Mouse (Mus musculus) embryonic facial prominence, embryonic 11.5 days (tissue): ENCODE data around the gene Mfsd6l. TPM values are rescaled to one million over a fixed set of nuclear protein-coding genes. Genes with fewer than 3 reads are reported as not detected.

Experiments used
- ATAC-seq: fragments of 200-750 bp; cut with Nextera tagmentation; replicated peaks from 2 replicates; pipeline ENCODE4 v1.8.0; 2017; ENCODE audit warnings: low read depth; ENCODE audit not compliant: insufficient number of reproducible peaks, low FRiP score, low TSS enrichment
- DNase-seq: peaks from one replicate; pipeline ENCODE4 v3.0.0-alpha.2; 2015; ENCODE audit warnings: low spot score
- H3K27ac ChIP-seq: fragments of 300-500 bp; sonication (generic); replicated peaks from 2 replicates; pipeline ENCODE4 v1.5.1; 2014; ENCODE audit warnings: mild to moderate bottlenecking, low read depth, low read length, control low read depth
- H3K27me3 ChIP-seq: fragments of 300-500 bp; sonication (generic); 2 replicates; pipeline ENCODE4 v1.6.1; 2014; ENCODE audit warnings: mild to moderate bottlenecking, low read length, moderate library complexity, mixed read lengths; ENCODE audit not compliant: control insufficient read depth, insufficient read depth
- H3K36me3 ChIP-seq: fragments of 300-500 bp; sonication (generic); replicated peaks from 2 replicates; pipeline ENCODE4 v1.6.1; 2014; ENCODE audit warnings: low read depth, mild to moderate bottlenecking, low read length, moderate library complexity, mixed read lengths; ENCODE audit not compliant: control insufficient read depth, insufficient read depth
- H3K4me1 ChIP-seq: fragments of 300-500 bp; sonication (generic); 2 replicates; pipeline ENCODE4 v1.6.1; 2014; ENCODE audit warnings: low read length, mixed read lengths; ENCODE audit not compliant: control insufficient read depth, insufficient read depth
- H3K4me2 ChIP-seq: fragments of 300-500 bp; sonication (generic); 2 replicates; pipeline ENCODE4 v1.6.1; 2014; ENCODE audit warnings: low read depth, mild to moderate bottlenecking, control low read depth, low read length, moderate library complexity
- H3K4me3 ChIP-seq: fragments of 300-500 bp; sonication (generic); 2 replicates; pipeline ENCODE4 v1.5.1; 2014; ENCODE audit warnings: low read depth, low read length, control low read depth
- H3K9ac ChIP-seq: fragments of 300-500 bp; sonication (generic); replicated peaks from 2 replicates; pipeline ENCODE4 v1.6.1; 2014; ENCODE audit warnings: mild to moderate bottlenecking, control low read depth, low read length
- H3K9me3 ChIP-seq: fragments of 300-500 bp; sonication (generic); replicated peaks from 2 replicates; pipeline ENCODE4 v1.6.1; 2016; ENCODE audit warnings: mild to moderate bottlenecking, low read length, inconsistent platforms, mixed read lengths; ENCODE audit not compliant: control insufficient read depth
- WGBS: fragments of 180-500 bp; shearing (Covaris S2); extraction: QIAGEN DNeasy Blood & Tissue Kit; methylation state at CpG from one replicate; pipeline ENCODE4 v1.1.7; 2014; 5-methylcytosine and 5-hydroxymethylcytosine counted together
- polyA plus RNA-seq: library from polyadenylated mRNA; unstranded; fragments of >200 nt; fragmentation: Nextera tagmentation; extraction: Ambion mirVana; gene quantifications from 2 replicates; pipeline ENCODE4 v1.2.1, GENCODE M21; 2014

Mfsd6l gene
- polyA plus RNA-seq, 1 experiment from 2014 or later, result 0.27 TPM

GRCm38 (mm10) chr11:68521352-68521751 is 34.6 kb upstream of the Mfsd6l start:
- Histone ChIP-seq H3K4me3 (no peak overlapping the region), H3K27ac (no peak overlapping the region)
- 82% methylated on average over 5 of the region's 5 CpGs for whole genome bisulfite sequencing

GRCm38 (mm10) chr11:68526441-68526840 is 29.5 kb upstream of the Mfsd6l start:
- H3K4me1 ChIP-seq, result no peaks in the 10 kb centered on the region
- no peak overlapping the region for H3K4me3 ChIP-seq
- H3K9ac ChIP-seq, result no peak overlapping the region
- 71% methylated on average over 4 of the region's 4 CpGs for WGBS
- H3K36me3 ChIP-seq, result no peaks in the 10 kb centered on the region
- no peak for ATAC-seq
- H3K9me3 ChIP-seq, result no peaks in the 10 kb centered on the region
- H3K4me2 ChIP-seq, result no peak overlapping the region
- no peak overlapping the region for H3K27ac ChIP-seq
- H3K27me3 ChIP-seq, result no peaks in the 10 kb centered on the region
- no peak for DNase-seq

More at GRCm38 (mm10) chr11:68521352-68521751, 34.6 kb upstream of the Mfsd6l start:
- H3K4me1 ChIP-seq, result no peaks in the 10 kb centered on the region
- no peak overlapping the region for H3K4me2 ChIP-seq
- H3K9ac ChIP-seq, result no peak overlapping the region
- H3K9me3 ChIP-seq, result no peaks in the 10 kb centered on the region
- no peaks in the 10 kb centered on the region for H3K27me3 ChIP-seq
- H3K36me3 ChIP-seq, result no peaks in the 10 kb centered on the region; the same call in 1 of the 2 replicates
- ATAC-seq, result no peak
- no peak for DNase-seq

- Histone ChIP-seq H3K9ac (no peak overlapping the region), H3K27me3 (no peaks in the 10 kb centered on the region), H3K4me2 (no peak overlapping the region), H3K4me3 (no peak overlapping the region), H3K9me3 (no peaks in the 10 kb centered on the region), H3K4me1 (no peaks in the 10 kb centered on the region), H3K36me3 (no peaks in the 10 kb centered on the region), H3K27ac (no peak overlapping the region)
- DNase-seq (peak; percentile 37), ATAC-seq (no peak)
- WGBS, result 24% methylated on average over 16 of the region's 16 CpGs
Measured at GRCm38 (mm10) chr11:68531066-68531806, 24.8 kb upstream of the Mfsd6l start.

GRCm38 (mm10) chr11:68531941-68532535 is 23.9 kb upstream of the Mfsd6l start:
- Histone ChIP-seq H3K4me3 (no peak overlapping the region), H3K4me1 (no peaks in the 10 kb centered on the region), H3K27me3 (no peaks in the 10 kb centered on the region), H3K9ac (no peak overlapping the region), H3K4me2 (no peak overlapping the region), H3K36me3 (no peaks in the 10 kb centered on the region), H3K27ac (no peak overlapping the region), H3K9me3 (no peaks in the 10 kb centered on the region)
- no peak for DNase-seq
- ATAC-seq, result no peak
- WGBS, result 80% methylated on average over 11 of the region's 11 CpGs

- no peak overlapping the region for H3K9ac ChIP-seq
- no peak for DNase-seq
- no peak overlapping the region for H3K27ac ChIP-seq
- 79% methylated on average over 5 of the region's 5 CpGs for WGBS
- no peaks in the 10 kb centered on the region for H3K4me1 ChIP-seq
- no peaks in the 10 kb centered on the region for H3K27me3 ChIP-seq
- no peak overlapping the region for H3K4me3 ChIP-seq
- no peak for ATAC-seq
- no peaks in the 10 kb centered on the region for H3K36me3 ChIP-seq
- H3K9me3 ChIP-seq, result no peaks in the 10 kb centered on the region
- no peak overlapping the region for H3K4me2 ChIP-seq
Measured at GRCm38 (mm10) chr11:68532773-68533172, 23.2 kb upstream of the Mfsd6l start.

GRCm38 (mm10) chr11:68533971-68534475 is 22.0 kb upstream of the Mfsd6l start:
- no peak for ATAC-seq
- H3K9ac ChIP-seq, result no peak overlapping the region
- H3K27ac ChIP-seq, result no peak overlapping the region
- no peaks in the 10 kb centered on the region for H3K4me1 ChIP-seq
- H3K4me3 ChIP-seq, result no peak overlapping the region
- no peaks in the 10 kb centered on the region for H3K9me3 ChIP-seq
- 89% methylated on average over 6 of the region's 6 CpGs for WGBS
- DNase-seq, result no peak
- H3K36me3 ChIP-seq, result no peaks in the 10 kb centered on the region
- H3K27me3 ChIP-seq, result no peaks in the 10 kb centered on the region
- no peak overlapping the region for H3K4me2 ChIP-seq

- no peaks in the 10 kb centered on the region for H3K27me3 ChIP-seq
Measured at GRCm38 (mm10) chr11:68536026-68536425, 20.0 kb upstream of the Mfsd6l start.

GRCm38 (mm10) chr11:68536465-68536864 is 19.5 kb upstream of the Mfsd6l start:
- DNase-seq, result peak; percentile 58
- no peak overlapping the region for H3K4me3 ChIP-seq
- H3K27ac ChIP-seq, result no peak overlapping the region
- H3K27me3 ChIP-seq, result no peaks in the 10 kb centered on the region
- no peaks in the 10 kb centered on the region for H3K9me3 ChIP-seq
- no peak for ATAC-seq
- H3K9ac ChIP-seq, result no peak overlapping the region
- H3K4me2 ChIP-seq, result no peak overlapping the region
- 50% methylated on average over 4 of the region's 4 CpGs for WGBS
- no peaks in the 10 kb centered on the region for H3K36me3 ChIP-seq
- no peaks in the 10 kb centered on the region for H3K4me1 ChIP-seq

More at GRCm38 (mm10) chr11:68536026-68536425, 20.0 kb upstream of the Mfsd6l start:
- DNase-seq (no peak), ATAC-seq (no peak)
- H3K9me3 ChIP-seq, result no peaks in the 10 kb centered on the region
- 66% methylated on average over 4 of the region's 4 CpGs for WGBS
- H3K9ac ChIP-seq, result no peak overlapping the region
- H3K36me3 ChIP-seq, result no peaks in the 10 kb centered on the region
- H3K4me2 ChIP-seq, result no peak overlapping the region
- H3K4me3 ChIP-seq, result no peak overlapping the region
- no peaks in the 10 kb centered on the region for H3K4me1 ChIP-seq
- no peak overlapping the region for H3K27ac ChIP-seq
